Mouse (Mus musculus) heart, adult 2 months (tissue): ENCODE measurements at regions not wholly inside any gene's neighbourhood (a gene's known extent, or its start where the extent isn't known, plus 50 kb on each side); places are given as distances from the start of the nearest gene placed in this dataset.

ENCODE experiments used
- DNase-seq, 2 experiments: peaks; one replicate each; pipeline ENCODE4 v3.0.0; 2021
- H3K27ac ChIP-seq: fragments of 200-600 bp; 2 replicates; pipeline ENCODE4 v1.8.1; 2022
- H3K27me3 ChIP-seq: fragments of 200-500 bp; 2 replicates; pipeline ENCODE4 v1.6.1; 2012; ENCODE audit warnings: mild to moderate bottlenecking, low read length, inconsistent platforms, mixed read lengths; ENCODE audit not compliant: control insufficient read depth, insufficient read depth
- H3K36me3 ChIP-seq: fragments of 200-500 bp; 2 replicates; pipeline ENCODE4 v1.6.1; 2012; ENCODE audit warnings: low read length, inconsistent platforms; ENCODE audit not compliant: control insufficient read depth, insufficient read depth
- H3K4me1 ChIP-seq: fragments of 200-500 bp; 2 replicates; pipeline ENCODE4 v1.6.1; 2011; ENCODE audit warnings: low read length; ENCODE audit not compliant: control insufficient read depth, insufficient read depth
- H3K4me3 ChIP-seq: fragments of 200-600 bp; 2 replicates; pipeline ENCODE4 v1.8.1; 2022
- H3K79me2 ChIP-seq: fragments of 200-500 bp; replicated peaks from 2 replicates; pipeline ENCODE4 v1.6.1; 2012; ENCODE audit warnings: mild to moderate bottlenecking, inconsistent platforms, low read length, moderate library complexity, mixed read lengths; ENCODE audit not compliant: control insufficient read depth, insufficient read depth
- H3K9ac ChIP-seq: fragments of 200-500 bp; 2 replicates; pipeline ENCODE4 v1.6.1; 2012; ENCODE audit warnings: low read depth, mild to moderate bottlenecking, control low read depth, inconsistent platforms, low read length, mixed read lengths
- CTCF ChIP-seq: fragments of 200-600 bp; IDR thresholded peaks from 2 replicates; pipeline ENCODE4 v1.8.1; 2022; ENCODE audit warnings: antibody characterized with exemption, mild to moderate bottlenecking, moderate library complexity
- EP300 ChIP-seq: fragments of 200-500 bp; IDR thresholded peaks from 2 replicates; pipeline ENCODE4 v1.6.1; 2011; ENCODE audit warnings: low read depth, low read length, control low read depth; ENCODE audit not compliant: insufficient read depth
- POLR2A ChIP-seq: fragments of 200-500 bp; IDR thresholded peaks from 2 replicates; pipeline ENCODE4 v1.6.1; 2011; ENCODE audit warnings: mild to moderate bottlenecking, low read depth, low read length, control low read depth; ENCODE audit not compliant: insufficient read depth
- WGBS: fragments of 180-500 bp; shearing (Covaris S2); methylation state at CpG from one replicate; pipeline ENCODE4 v1.1.7; 2018; 5-methylcytosine and 5-hydroxymethylcytosine counted together
- intact Hi-C: fragments of 180-260 bp; cut with DNase I; formaldehyde crosslinking; loops from one replicate; pipeline ENCODE4 v1.15.1; 2025

DNA sequence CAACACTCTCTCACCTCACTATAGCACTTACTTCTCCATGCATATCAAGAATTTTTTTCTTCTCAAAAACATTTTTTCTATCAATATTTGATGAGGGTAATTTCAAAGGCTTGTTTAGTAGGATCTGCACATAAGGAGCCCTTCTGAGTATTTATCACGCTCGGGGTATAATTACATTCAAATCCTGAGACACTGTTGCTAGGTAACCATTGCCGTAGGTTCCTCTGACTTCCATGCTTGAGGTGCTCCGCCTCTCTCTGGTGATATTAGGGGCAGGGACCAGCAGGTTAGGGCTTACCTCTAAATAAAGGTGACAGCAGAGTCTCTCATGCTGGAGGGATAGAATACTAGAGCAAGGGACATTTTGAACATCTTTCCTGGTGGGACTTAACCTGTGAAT, 54.4 kb upstream of the 9630041A04Rik start:
- no peaks in the 10 kb centered on the region for H3K4me1 ChIP-seq
- intact Hi-C loops, result no loop called here
- no peaks in the 10 kb centered on the region for H3K79me2 ChIP-seq
- H3K9ac ChIP-seq, result no peak overlapping the region
- 76% methylated on average over 4 of the region's 4 CpGs for WGBS
- DNase-seq, result no peak
- H3K27me3 ChIP-seq, result no peaks in the 10 kb centered on the region
- TF ChIP-seq CTCF, result no peak
- TF ChIP-seq EP300, result no peak
- TF ChIP-seq POLR2A, result no peak
- H3K36me3 ChIP-seq, result no peaks in the 10 kb centered on the region
- H3K27ac ChIP-seq, result no peak overlapping the region
- H3K4me3 ChIP-seq, result no peak overlapping the region

DNA sequence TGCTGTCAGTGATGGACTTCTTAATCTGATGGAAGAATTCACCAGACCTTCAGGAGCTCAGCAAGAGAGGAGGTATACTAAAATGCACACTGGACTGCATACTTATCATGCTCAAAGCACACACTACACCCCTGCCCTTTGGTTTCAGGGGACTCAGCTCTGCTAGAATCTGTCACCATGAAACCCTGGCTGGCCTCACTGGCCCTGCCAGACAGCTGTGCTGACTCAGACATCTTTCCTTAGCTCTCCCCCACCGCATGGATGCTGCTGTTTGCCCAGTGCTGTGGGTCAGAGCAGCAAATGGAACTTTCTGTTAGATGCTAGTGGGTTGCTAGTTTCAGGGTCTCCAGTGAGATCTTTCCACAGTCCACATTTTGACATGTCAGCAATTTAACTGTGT, 64.9 kb upstream of the 9630041A04Rik start:
- intact Hi-C loops, result no loop called here
- H3K27me3 ChIP-seq, result no peaks in the 10 kb centered on the region
- 41% methylated on average over 1 of the region's 1 CpGs for WGBS
- no peaks in the 10 kb centered on the region for H3K4me1 ChIP-seq
- H3K36me3 ChIP-seq, result no peaks in the 10 kb centered on the region
- no peak overlapping the region for H3K9ac ChIP-seq
- H3K4me3 ChIP-seq, result no peak overlapping the region
- no peak for TF ChIP-seq EP300
- no peak for TF ChIP-seq CTCF
- no peak for TF ChIP-seq POLR2A
- no peak for DNase-seq
- H3K27ac ChIP-seq, result no peak overlapping the region
- no peaks in the 10 kb centered on the region for H3K79me2 ChIP-seq

- H3K4me3 ChIP-seq, result no peak overlapping the region
- intact Hi-C loops, result no loop called here
- H3K4me1 ChIP-seq, result no peaks in the 10 kb centered on the region
- no peak overlapping the region for H3K27ac ChIP-seq
- no peaks in the 10 kb centered on the region for H3K36me3 ChIP-seq
- WGBS, result 53% methylated on average over 4 of the region's 4 CpGs
- no peak overlapping the region for H3K9ac ChIP-seq
- H3K79me2 ChIP-seq, result no peaks in the 10 kb centered on the region
- no peaks in the 10 kb centered on the region for H3K27me3 ChIP-seq
- TF ChIP-seq CTCF (no peak), EP300 (no peak), POLR2A (no peak)
- DNase-seq, result no peak
Measured at GRCm38 (mm10) chr9:101796063-101796462, 65.6 kb upstream of the 9630041A04Rik start.

- no peaks in the 10 kb centered on the region for H3K27me3 ChIP-seq
- intact Hi-C loops, result no loop called here
- 51% methylated on average over 2 of the region's 2 CpGs for WGBS
Measured at GRCm38 (mm10) chr9:101795436-101795835, 66.2 kb upstream of the 9630041A04Rik start.

GRCm38 (mm10) chr9:101790936-101791335, 70.7 kb upstream of the 9630041A04Rik start:
- Histone ChIP-seq H3K27ac (no peak overlapping the region), H3K27me3 (no peaks in the 10 kb centered on the region), H3K36me3 (no peaks in the 10 kb centered on the region), H3K4me3 (no peak overlapping the region), H3K4me1 (no peaks in the 10 kb centered on the region), H3K79me2 (no peaks in the 10 kb centered on the region), H3K9ac (no peak overlapping the region)
- no peak for DNase-seq
- 38% methylated on average over 1 of the region's 1 CpGs for WGBS
- intact Hi-C loops, result no loop called here
- no peak for TF ChIP-seq CTCF
- no peak for TF ChIP-seq POLR2A
- TF ChIP-seq EP300, result no peak

More at GRCm38 (mm10) chr9:101795436-101795835, 66.2 kb upstream of the 9630041A04Rik start:
- no peaks in the 10 kb centered on the region for H3K79me2 ChIP-seq
- no peak overlapping the region for H3K27ac ChIP-seq
- H3K9ac ChIP-seq, result no peak overlapping the region
- TF ChIP-seq CTCF (no peak), EP300 (no peak), POLR2A (no peak)
- H3K4me3 ChIP-seq, result no peak overlapping the region
- no peaks in the 10 kb centered on the region for H3K36me3 ChIP-seq
- DNase-seq, result no peak
- no peaks in the 10 kb centered on the region for H3K4me1 ChIP-seq

GRCm38 (mm10) chr9:101740949-101741605, 120.6 kb upstream of the 9630041A04Rik start:
- no peak for TF ChIP-seq POLR2A
- TF ChIP-seq EP300, result no peak
- no peak for TF ChIP-seq CTCF
- intact Hi-C loops, result no loop called here
- 66% methylated on average over 10 of the region's 10 CpGs for WGBS

More at GRCm38 (mm10) chr9:101740949-101741605, 120.6 kb upstream of the 9630041A04Rik start:
- Histone ChIP-seq H3K4me3 (no peak overlapping the region), H3K27me3 (no peaks in the 10 kb centered on the region), H3K4me1 (no peaks in the 10 kb centered on the region), H3K27ac (no peak overlapping the region), H3K36me3 (no peaks in the 10 kb centered on the region), H3K9ac (no peak overlapping the region), H3K79me2 (no peaks in the 10 kb centered on the region)
- DNase-seq, result no peak
